Mouse (Mus musculus) adrenal gland, postnatal 25 days (tissue): ENCODE results near the gene Atg16l2. TPM values are rescaled to one million over a fixed set of nuclear protein-coding genes. Genes with fewer than 3 reads are reported as not detected.

ENCODE experiments used
- DNase-seq: peaks from one replicate; pipeline ENCODE4 v3.0.0; 2021; ENCODE audit warnings: mixed read lengths
- total RNA-seq: library from RNA; stranded (reverse); gene quantifications from 2 replicates; pipeline ENCODE4 v1.2.3, GENCODE M21; 2021

Atg16l2 gene
- total RNA-seq, 1 experiment from 2014 or later: 26.7 TPM

DNA sequence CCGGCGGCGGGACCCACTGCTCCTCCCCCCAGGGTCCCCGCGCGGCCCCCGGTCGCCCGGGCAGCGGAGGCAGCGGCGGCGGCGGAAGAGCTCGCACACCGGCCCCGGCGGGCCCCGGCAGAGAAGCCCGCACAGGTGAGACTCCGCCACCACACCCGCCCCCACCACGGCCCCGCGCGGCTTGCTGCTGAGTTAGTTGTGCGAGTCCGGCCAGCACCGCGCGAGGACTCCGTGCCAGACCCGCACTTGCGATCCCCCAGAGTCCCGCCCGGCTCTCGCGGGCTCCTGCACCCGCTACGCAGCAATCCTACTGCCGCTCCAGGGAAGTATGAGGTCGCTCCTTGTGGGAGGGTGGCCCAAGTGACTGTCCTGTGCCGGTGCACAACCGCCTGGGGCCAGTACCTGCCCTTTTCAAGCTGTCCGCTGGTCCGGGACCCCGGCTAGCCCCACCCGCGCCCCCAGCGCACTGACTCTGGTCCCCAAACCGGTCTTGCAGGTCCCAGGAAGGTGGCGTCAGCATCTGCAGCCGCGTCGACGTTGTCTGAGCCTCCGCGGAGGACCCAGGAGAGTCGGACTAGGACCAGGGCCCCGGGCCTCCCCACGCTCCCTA, 19.3 kb upstream of the Atg16l2 start:
- peak; percentile 35 for DNase-seq

DNA sequence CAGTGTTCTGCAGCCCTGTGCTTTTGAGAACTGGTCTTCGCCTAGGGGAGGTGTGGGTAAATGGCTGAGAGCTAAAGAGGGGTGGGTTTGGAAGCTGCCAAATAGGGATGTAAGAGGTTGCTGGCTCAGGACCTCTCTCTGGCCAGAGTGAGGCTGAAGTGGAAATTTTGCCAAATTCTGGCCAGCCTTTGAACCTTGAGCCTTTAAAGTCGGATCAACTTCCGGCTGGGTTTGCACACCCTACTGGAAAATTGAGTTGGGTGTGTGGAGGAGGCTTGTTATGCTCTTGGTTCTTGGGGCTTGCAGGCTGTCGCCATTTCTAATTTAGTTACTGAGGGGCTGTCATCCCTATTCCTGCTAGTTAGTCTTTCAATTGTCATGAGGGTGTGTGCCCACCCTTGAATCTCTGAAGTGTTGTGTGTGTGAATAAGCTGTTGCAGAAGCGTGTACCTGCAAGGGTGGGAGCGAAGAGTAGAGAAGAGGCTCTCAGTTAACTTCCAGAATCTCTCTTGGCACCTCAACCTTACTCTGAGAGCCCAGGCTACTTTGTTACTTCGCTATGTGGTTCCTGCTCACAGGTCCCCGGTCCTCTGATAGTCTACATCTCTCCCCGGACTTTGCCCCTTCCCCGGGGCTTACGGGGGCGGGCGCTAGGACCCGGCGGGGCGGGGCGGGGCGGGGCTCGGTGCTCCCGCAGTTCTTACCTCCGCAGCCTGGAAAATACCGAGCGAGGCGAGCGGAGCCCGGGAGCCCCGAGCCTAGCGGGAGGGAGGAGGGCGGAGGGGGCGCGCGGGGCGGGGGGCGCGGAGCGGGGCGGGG, 18.6 kb upstream of the Atg16l2 start:
- peak; percentile 53 for DNase-seq

DNA sequence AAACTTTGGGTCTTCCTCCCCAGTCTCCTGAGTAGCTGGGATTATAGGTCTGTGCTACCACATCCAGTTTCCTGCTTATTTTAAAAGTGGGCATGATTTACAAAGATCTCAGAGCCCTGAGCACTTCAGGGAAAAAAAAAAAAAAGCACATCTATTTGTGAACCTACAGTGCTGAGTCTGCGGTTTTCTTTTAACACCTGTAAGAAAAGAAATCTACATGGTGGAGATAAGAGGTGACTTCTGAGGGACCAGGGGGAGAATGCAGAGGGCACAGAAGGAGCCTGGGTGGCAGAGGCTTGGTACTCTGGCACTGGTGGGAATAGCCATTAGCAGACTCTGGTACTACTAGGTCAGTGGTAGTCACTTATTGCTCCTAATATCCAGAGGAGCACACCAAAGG, 17.7 kb upstream of the Atg16l2 start:
- no peak for DNase-seq

DNA sequence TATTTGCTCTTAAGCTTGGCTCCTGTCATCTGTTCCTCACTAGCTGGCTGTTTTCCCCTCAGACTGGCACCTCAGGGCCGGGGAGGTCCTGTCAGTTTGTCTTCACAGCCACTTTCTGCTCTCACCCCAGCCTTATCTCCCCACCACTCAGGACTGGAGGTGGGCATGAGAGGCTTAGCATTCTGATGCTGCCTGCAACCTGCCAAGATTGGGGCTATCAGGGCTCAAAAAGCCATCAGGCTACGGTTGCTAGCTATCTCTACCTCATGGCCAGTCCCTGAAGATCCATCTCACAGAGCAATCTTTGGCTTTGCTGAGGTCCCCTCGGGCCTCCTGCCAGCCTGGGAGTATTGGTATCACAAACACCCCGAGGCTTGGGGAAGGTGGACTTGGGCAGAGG, 16.8 kb upstream of the Atg16l2 start:
- DNase-seq: no peak

- DNase-seq: no peak
These were observed 15.0 kb upstream of the Atg16l2 start, which contains the start of gene Stard10 for GRCm38 (mm10) chr7:101317014-101317413. TSS of gene Stard10 (plus strand) at chr7:101317086.

- DNase-seq: no peak
These were observed 14.5 kb upstream of the Atg16l2 start for GRCm38 (mm10) chr7:101316591-101317001.

DNA sequence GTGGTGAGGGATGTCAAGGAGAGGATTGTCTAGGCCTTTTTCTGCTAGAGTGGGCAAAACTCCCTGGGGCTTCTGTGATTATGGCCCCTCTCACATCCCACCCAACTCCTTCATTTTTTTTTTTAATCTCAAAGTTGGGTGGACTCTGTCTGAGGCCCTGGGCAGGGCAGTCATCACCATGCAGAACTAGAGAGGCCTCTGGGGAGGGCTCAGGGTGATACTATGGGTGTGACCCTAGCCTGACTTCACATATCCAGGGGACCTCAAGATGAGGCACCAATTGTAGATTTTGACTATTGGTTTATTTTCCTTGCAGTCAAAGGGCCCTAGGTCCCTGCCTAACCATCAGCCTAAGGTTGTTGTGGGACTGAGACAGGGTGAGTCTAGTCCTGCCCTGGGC, 13.6 kb upstream of the Atg16l2 start:
- DNase-seq: no peak

- no peak for DNase-seq
These were observed 12.3 kb upstream of the Atg16l2 start for GRCm38 (mm10) chr7:101314396-101314795.

DNA sequence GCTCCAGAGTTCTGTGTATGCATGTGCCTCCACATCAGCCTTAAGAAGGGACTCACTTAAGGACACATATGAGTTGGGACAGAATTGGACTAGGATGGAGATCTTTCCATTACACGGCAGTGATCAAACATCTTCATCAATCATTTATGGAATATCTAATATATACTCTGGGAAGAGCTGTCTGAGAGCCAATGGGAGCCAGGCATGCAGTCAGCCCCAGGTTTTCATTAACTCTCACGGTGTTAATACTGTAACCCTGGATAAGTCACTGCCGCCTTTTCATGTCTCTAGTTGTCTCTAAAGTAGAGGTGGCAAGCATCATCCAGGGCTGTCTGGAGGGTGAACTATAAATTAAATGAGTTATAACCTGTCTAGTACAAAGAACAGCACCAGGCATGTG, 11.0 kb upstream of the Atg16l2 start:
- DNase-seq: no peak

GRCm38 (mm10) chr7:101311061-101311460, 9.0 kb upstream of the Atg16l2 start:
- no peak for DNase-seq

GRCm38 (mm10) chr7:101310327-101311028, 8.4 kb upstream of the Atg16l2 start:
- peak; percentile 95 for DNase-seq

DNA sequence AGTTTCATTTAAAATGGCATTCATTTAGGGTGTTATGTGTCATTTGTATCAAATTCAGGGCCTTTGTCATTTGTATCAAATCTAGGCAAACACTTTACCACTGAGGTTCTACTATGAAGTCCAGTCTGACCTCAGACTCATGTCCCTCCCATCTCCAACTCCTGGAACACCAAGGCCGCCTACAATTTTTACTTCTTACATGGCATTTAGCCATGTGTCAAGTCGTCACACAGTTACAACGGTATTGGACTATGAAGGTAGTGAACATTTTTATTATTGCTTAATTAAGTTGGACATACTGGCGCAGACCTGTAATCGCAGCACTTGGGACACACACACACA, 7.9 kb upstream of the Atg16l2 start:
- no peak for DNase-seq

GRCm38 (mm10) chr7:101306841-101307240, 4.8 kb upstream of the Atg16l2 start:
- no peak for DNase-seq

DNA sequence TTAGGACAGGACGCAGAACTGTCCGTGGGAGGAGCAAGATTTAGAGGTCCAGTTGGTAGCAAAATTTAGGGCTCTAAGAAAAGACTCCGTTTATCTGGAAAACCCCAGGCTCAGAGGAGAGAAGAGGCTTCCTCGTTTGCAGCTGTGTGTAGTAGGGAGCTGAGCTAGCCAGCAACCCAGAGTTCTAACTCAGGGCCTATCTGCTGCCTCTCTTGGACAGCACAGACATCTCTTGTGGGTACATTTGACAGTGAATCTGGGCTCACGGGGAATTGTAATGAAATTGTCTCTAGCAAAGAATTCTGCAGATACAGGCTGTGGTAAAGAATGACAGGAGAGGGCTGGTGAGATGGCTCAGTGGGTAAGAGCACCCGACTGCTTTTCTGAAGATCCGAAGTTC, 640 bp upstream of the Atg16l2 start:
- DNase-seq: no peak

DNA sequence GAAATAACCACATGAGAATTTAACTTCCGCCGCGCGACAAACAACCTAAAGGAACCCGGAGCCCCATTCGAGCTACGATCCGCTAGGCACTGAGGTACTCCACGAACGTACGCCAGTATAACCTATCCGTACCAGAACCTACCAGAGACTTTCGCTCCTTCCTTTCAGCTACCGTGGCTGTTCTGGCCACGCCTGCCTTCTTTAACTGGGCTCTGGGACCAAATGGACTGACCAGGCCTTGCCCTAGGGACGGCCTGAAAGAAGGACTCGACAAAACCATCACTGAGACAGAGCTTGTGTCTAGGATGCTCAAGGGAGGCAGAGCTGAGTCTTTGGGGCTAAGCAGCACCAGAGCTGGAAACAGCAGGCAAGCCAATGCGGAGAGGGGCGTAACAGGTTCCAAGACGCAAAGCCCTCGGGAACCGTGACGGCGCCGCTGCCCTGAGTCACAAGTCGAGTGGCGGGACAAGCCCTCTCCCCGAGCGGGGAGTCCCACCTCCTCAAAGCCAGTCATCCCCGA, 630 bp downstream of the Atg16l2 start:
- DNase-seq: no peak

GRCm38 (mm10) chr7:101298375-101298774, 3.7 kb downstream of the Atg16l2 start:
- no peak for DNase-seq

- no peak for DNase-seq
These were observed 5.0 kb downstream of the Atg16l2 start for GRCm38 (mm10) chr7:101297023-101297405.

DNA sequence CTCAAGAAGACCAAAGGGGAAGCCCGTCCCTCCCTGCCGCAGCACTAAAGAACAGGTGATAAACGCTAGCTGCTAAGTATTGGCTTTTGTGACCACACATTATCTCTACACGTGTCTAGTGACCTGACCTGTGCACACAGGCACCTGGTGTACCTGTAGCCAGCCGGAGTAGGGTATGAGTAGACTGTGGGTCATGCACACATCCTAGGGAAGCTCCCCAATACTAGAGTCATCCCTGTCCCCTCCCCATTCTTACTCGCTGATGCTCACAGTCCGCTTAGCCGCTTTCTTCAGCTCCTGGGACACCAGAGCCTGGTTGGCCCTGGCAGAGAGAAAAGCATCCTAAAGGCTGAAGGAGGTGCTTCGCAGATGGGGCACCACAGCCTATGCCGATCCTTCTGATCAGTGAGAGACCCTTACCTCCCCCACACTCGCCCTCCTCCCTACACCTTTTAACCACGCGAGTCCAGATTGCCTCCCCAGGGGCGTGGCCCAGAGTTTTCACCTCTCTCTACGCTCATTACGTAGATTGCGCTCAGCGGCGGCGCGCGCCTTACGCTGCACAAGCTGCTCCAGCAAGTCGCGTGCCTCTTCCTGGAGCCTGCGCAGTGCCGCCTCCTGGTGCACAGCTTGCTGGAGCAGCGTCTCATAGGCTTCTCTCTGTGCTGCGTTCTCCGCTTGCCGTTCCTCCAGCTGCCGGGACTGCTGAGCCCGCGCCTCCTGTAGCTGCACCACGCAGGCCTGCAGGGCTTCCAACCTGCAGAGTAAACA, 5.6 kb downstream of the Atg16l2 start:
- peak; percentile 79 for DNase-seq

GRCm38 (mm10) chr7:101295438-101295837, 6.6 kb downstream of the Atg16l2 start:
- DNase-seq: no peak

- DNase-seq: no peak
These were observed 8.4 kb downstream of the Atg16l2 start for GRCm38 (mm10) chr7:101293611-101294010.

DNA sequence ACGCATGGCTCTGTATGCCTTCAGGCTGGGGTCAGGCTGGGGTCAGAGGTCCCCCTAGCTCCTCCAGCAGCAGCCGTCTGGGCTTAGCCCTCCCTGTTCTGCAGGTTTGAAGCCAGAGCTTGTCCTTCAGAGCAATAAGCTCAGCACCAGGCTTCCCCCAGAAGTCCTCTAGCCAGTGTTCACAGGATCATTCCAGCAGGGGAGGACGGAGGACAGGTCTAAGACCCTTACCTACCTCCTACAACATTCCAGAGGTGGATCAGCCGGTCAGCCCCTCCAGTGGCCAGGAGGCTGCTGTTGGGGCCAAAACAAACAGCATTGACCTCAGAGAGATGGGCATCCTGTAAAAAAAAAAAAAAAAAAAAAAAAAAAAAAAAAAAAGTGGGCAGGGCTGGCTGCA, 8.9 kb downstream of the Atg16l2 start:
- DNase-seq: no peak

GRCm38 (mm10) chr7:101292696-101293095, 9.4 kb downstream of the Atg16l2 start:
- DNase-seq: no peak
